Mouse (Mus musculus) ES-Bruce4 (cell line): Measurements from ENCODE around the gene Ntrk3. TPM values are rescaled to one million over a fixed set of nuclear protein-coding genes. Genes with fewer than 3 reads are reported as not detected.

Experiments used
- H3K27ac ChIP-seq: 2 replicates; pipeline ENCODE4 v1.5.1; 2012; ENCODE audit warnings: low read length, inconsistent platforms; ENCODE audit not compliant: insufficient read depth
- H3K27me3 ChIP-seq: 2 replicates; pipeline ENCODE4 v1.6.1; 2012; ENCODE audit warnings: mild to moderate bottlenecking, low read length, inconsistent platforms; ENCODE audit not compliant: control insufficient read depth, poor library complexity, insufficient read depth, severe bottlenecking
- H3K36me3 ChIP-seq: 2 replicates; pipeline ENCODE4 v1.6.1; 2012; ENCODE audit warnings: inconsistent platforms, mild to moderate bottlenecking, low read length, moderate library complexity; ENCODE audit not compliant: control insufficient read depth, poor library complexity, insufficient read depth, severe bottlenecking
- H3K4me1 ChIP-seq: one replicate; pipeline ENCODE4 v1.8.1; 2011; ENCODE audit warnings: low read length; ENCODE audit not compliant: control insufficient read depth, insufficient read depth
- H3K4me3 ChIP-seq: 2 replicates; pipeline ENCODE4 v1.5.1; 2011; ENCODE audit warnings: low read depth, mild to moderate bottlenecking, low read length
- H3K9ac ChIP-seq: 2 replicates; pipeline ENCODE4 v1.6.1; 2012; ENCODE audit warnings: low read depth, mild to moderate bottlenecking, inconsistent platforms; ENCODE audit not compliant: poor library complexity, severe bottlenecking
- H3K9me3 ChIP-seq: replicated peaks from 2 replicates; pipeline ENCODE4 v1.6.1; 2012; ENCODE audit warnings: mild to moderate bottlenecking, low read length, inconsistent platforms; ENCODE audit not compliant: control insufficient read depth, poor library complexity, insufficient read depth, severe bottlenecking
- CTCF ChIP-seq: IDR thresholded peaks from one replicate; pipeline ENCODE4 v1.8.1; 2011; ENCODE audit warnings: low read depth, low read length
- EP300 ChIP-seq: IDR thresholded peaks from 2 replicates; pipeline ENCODE4 v1.6.1; 2011; ENCODE audit warnings: low read depth, low read length; ENCODE audit not compliant: insufficient read depth
- POLR2A ChIP-seq: IDR thresholded peaks from one replicate; pipeline ENCODE4 v1.8.1; 2011; ENCODE audit warnings: low read length; ENCODE audit not compliant: insufficient read depth
- polyA plus RNA-seq: library from polyadenylated mRNA; stranded (reverse); fragments of >200 nt; gene quantifications from 2 replicates; pipeline ENCODE4 v1.2.4, GENCODE M21; 2011; ENCODE audit warnings: low read depth; ENCODE audit not compliant: missing spikeins, insufficient read depth, insufficient read length

The Ntrk3 gene
- polyA plus RNA-seq, 1 experiment, result not detected

- Histone ChIP-seq H3K4me1 (no peaks in the 10 kb centered on the region), H3K9me3 (no peaks in the 10 kb centered on the region), H3K4me3 (no peak overlapping the region), H3K36me3 (no peaks in the 10 kb centered on the region), H3K27me3 (no peaks in the 10 kb centered on the region), H3K9ac (no peak overlapping the region), H3K27ac (no peak overlapping the region)
- TF ChIP-seq CTCF (peak; percentile 12), EP300 (no peak), POLR2A (no peak)
These were observed 171.2 kb downstream of the Ntrk3 start for GRCm38 (mm10) chr7:78566617-78567016.

GRCm38 (mm10) chr7:78565386-78565785 lies 172.4 kb downstream of the Ntrk3 start:
- TF ChIP-seq EP300 (no peak), POLR2A (no peak), CTCF (no peak)
- no peak overlapping the region for H3K4me3 ChIP-seq
- H3K4me1 ChIP-seq, result no peaks in the 10 kb centered on the region
- H3K36me3 ChIP-seq, result no peaks in the 10 kb centered on the region
- H3K27ac ChIP-seq, result no peak overlapping the region
- no peaks in the 10 kb centered on the region for H3K9me3 ChIP-seq
- H3K27me3 ChIP-seq, result no peaks in the 10 kb centered on the region
- H3K9ac ChIP-seq, result no peak overlapping the region

GRCm38 (mm10) chr7:78558503-78558902 lies 179.3 kb downstream of the Ntrk3 start:
- no peak for TF ChIP-seq EP300
- no peak for TF ChIP-seq POLR2A
- TF ChIP-seq CTCF, result no peak
- Histone ChIP-seq H3K27ac (no peak overlapping the region), H3K9ac (no peak overlapping the region), H3K4me1 (no peaks in the 10 kb centered on the region), H3K4me3 (no peak overlapping the region), H3K27me3 (no peaks in the 10 kb centered on the region), H3K9me3 (no peaks in the 10 kb centered on the region), H3K36me3 (no peaks in the 10 kb centered on the region)

GRCm38 (mm10) chr7:78555532-78555931 lies 182.3 kb downstream of the Ntrk3 start:
- no peak for TF ChIP-seq EP300
- no peak for TF ChIP-seq POLR2A
- TF ChIP-seq CTCF, result no peak
- Histone ChIP-seq H3K9ac (no peak overlapping the region), H3K27ac (no peak overlapping the region), H3K4me3 (no peak overlapping the region), H3K9me3 (no peaks in the 10 kb centered on the region), H3K27me3 (no peaks in the 10 kb centered on the region), H3K36me3 (no peaks in the 10 kb centered on the region), H3K4me1 (no peaks in the 10 kb centered on the region)

- no peak for TF ChIP-seq EP300
- TF ChIP-seq CTCF, result no peak
- no peak for TF ChIP-seq POLR2A
- Histone ChIP-seq H3K9me3 (no peaks in the 10 kb centered on the region), H3K4me3 (no peak overlapping the region), H3K27me3 (no peaks in the 10 kb centered on the region), H3K4me1 (no peaks in the 10 kb centered on the region), H3K27ac (no peak overlapping the region), H3K9ac (no peak overlapping the region), H3K36me3 (no peaks in the 10 kb centered on the region)
These were observed 188.4 kb downstream of the Ntrk3 start for GRCm38 (mm10) chr7:78549461-78549860.

- no peaks in the 10 kb centered on the region for H3K9me3 ChIP-seq
- no peak overlapping the region for H3K4me3 ChIP-seq
- no peaks in the 10 kb centered on the region for H3K36me3 ChIP-seq
These were observed 189.1 kb downstream of the Ntrk3 start for GRCm38 (mm10) chr7:78548721-78549120.

More at GRCm38 (mm10) chr7:78548721-78549120, 189.1 kb downstream of the Ntrk3 start:
- no peak overlapping the region for H3K9ac ChIP-seq
- TF ChIP-seq EP300 (no peak), POLR2A (no peak), CTCF (no peak)
- no peak overlapping the region for H3K27ac ChIP-seq
- no peaks in the 10 kb centered on the region for H3K4me1 ChIP-seq
- no peaks in the 10 kb centered on the region for H3K27me3 ChIP-seq
